Mouse (Mus musculus) embryonic fibroblast, embryonic 13.5 days (primary cell): ENCODE measurements around the gene Syn2.

Experiments used
- CTCF ChIP-seq: IDR thresholded peaks from 2 replicates; pipeline ENCODE4 v1.5.1; 2011; ENCODE audit warnings: mild to moderate bottlenecking, control low read depth, low read length, moderate library complexity, borderline replicate concordance; ENCODE audit not compliant: insufficient read depth
- POLR2A ChIP-seq: IDR thresholded peaks from 2 replicates; pipeline ENCODE4 v1.6.1; 2011; ENCODE audit warnings: low read depth, mild to moderate bottlenecking, control low read depth, low read length, moderate library complexity

GRCm38 (mm10) chr6:115268551-115269385 lies 134.1 kb downstream of the Syn2 start:
- TF ChIP-seq POLR2A (no peak), CTCF (no peak)
